Mouse (Mus musculus) cerebellum, adult 2 months (tissue): Measurements from ENCODE around the gene P2rx5.

Experiments
- CTCF ChIP-seq: fragments of 200-500 bp; IDR thresholded peaks from 2 replicates; pipeline ENCODE4 v1.5.1; 2011; ENCODE audit warnings: low read depth, mild to moderate bottlenecking, control low read depth, low read length, moderate library complexity, borderline replicate concordance; ENCODE audit not compliant: insufficient read depth
- POLR2A ChIP-seq: fragments of 200-500 bp; IDR thresholded peaks from 2 replicates; pipeline ENCODE4 v1.6.1; 2011; ENCODE audit warnings: low read length, control low read depth, borderline replicate concordance; ENCODE audit not compliant: insufficient read depth

DNA sequence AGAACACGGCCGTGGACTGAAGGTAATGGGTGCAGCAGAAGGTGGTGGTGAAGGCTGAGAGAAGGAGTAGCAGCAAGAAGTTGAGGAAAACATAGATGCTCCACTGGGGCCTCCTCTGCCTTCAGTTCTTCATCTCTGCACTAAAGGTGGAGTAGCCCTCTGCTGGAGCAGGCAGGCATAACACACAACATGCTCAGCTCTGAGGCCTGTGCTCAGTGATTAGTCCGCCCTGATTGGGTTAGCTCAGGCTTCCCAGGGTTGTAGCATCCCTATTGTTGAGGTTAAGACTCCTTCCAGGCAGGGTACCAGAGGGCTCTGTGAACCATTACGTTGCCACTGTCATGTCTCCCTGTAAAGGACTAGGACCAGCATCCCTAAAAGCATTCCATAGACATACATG is 9.0 kb downstream of the P2rx5 start:
- no peak for TF ChIP-seq POLR2A
- peak; percentile 59 for TF ChIP-seq CTCF
